Mouse (Mus musculus) megakaryocyte progenitor cell, adult 5-6 weeks (primary cell): ENCODE data around the gene Mpst. TPM values are rescaled to one million over a fixed set of nuclear protein-coding genes. Genes with fewer than 3 reads are reported as not detected.

ENCODE experiments used
- ATAC-seq: replicated peaks from 2 replicates; pipeline ENCODE4 v1.8.0; 2016; ENCODE audit warnings: mild to moderate bottlenecking, moderate TSS enrichment, inconsistent platforms; ENCODE audit not compliant: poor library complexity
- total RNA-seq, 2 experiments: library from RNA; stranded (forward) in 1 of 2; stranded (reverse) in 1 of 2; fragments of 157-497, 149-512 nt in 1 of 2; fragments of 200-1000 nt in 1 of 2; gene quantifications; 2 replicates each; pipeline versions ENCODE4 v1.2.3 to v1.2.4; 2015 to 2017

The Mpst gene
- 3.4 and 5.9 TPM in 2 replicates for total RNA-seq (2015)
- total RNA-seq (2017): 22.7 and 37.3 TPM in 2 replicates

DNA sequence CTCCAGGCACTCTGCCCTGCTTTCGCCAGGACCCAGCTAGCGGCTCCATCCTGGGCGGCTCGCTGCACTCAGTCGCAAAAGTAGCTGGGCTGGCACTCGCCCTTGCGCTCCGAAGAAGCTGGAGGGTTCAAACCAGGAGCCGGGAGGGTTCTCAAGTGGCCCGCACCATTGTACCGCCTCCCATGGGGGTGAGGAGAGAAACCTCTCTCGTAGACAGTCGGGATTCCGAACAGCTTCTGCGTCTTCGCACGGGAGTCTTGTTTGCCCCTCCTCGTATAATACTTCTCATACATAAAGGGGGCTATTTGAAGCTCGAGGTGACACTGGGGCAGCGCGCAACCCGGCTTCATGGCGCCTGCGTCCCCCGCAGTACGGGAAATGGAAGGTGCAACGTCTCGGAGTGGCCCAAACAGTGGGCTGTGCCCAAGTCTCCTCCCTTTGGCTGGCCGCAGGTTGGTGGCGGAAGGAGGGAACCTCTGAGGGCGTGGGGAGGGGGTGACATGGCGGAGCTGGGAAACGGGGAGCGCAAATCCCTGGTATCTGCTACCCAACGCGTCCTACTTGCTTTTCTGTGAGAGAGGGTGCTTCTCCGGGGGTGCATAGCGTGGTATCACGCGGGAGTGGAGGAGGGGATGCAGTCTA, at the start of gene Mpst:
Gene Mpst, plus strand, starts transcription at position 124 of the 642 bp plus-strand sequence.
- ATAC-seq: peak; percentile 88

DNA sequence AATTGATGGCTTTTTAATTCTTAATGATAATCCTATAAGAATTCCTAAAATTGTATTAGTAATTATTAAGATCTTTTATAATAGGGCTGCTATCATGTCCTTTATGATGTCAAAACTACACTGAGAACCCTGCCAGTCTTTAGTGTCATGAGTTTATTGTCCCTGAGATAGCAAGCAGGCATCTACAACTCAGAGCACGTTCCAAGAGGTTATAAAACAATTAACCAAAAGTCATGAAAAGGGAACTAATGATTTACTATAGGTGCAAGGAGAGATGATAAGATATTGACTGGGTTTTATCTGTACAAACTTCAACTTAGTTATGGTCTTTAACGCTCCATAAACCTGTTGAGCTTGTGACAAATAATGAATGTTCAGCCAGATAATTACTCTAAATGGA, 40.3 kb upstream of the Mpst start:
- no peak for ATAC-seq

DNA sequence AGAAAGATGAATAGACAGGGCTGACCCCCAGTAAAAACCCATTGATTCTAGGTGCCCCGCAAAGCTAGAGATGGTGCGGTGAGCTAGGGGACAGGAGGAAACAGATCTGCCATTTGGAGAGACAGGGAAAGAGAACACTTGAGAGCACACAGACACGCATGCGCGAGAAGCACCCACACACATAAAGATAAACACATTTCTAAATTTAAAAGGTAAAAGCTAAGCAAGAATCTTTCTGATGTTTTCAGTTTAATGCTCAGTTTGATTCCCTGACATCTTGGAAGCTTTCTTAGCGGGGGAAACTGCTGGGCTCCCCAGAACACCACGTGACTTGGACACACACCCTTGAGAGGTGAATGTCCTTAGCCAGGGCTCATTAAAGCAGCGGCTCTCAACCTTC, 39.3 kb upstream of the Mpst start:
- ATAC-seq: no peak

DNA sequence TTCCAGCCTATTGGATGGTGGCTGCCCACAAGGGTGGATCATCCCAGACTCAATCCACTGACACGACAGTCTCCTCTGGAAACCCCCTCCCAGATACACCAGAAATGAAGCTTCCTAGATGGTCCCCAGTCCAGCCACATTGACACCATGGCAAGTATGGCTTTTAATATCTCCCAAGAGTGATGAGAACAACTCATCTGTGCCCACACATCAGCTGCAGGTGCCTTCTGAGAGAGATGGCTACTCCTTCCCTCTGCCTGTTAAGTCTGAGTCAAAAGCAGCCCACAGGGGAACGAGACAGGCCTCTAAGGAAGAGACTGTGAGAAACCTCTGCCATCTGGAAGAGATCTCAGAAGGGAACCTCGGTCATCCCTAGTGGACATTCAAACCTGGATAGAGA, 38.4 kb upstream of the Mpst start:
- ATAC-seq: no peak

DNA sequence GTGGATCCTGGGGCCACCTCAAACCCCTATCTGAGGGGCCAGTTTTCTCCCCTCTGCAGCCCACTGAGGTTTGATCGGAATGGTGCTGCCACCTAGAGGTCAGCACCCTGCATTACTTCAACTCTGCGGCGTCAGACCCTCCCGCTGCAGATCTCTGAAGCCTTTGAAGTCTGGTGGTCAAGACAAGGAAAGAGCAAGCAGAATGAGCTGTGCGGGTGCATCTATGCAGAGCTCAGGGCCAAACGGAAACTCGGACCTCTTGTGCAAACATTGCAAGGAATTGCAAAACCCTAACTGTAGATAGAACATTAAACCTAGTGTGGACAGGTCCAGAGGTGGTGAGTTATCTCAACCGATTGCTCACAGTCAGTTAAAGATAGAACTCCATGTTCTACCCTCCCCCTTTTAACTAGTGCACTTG, 37.3 kb upstream of the Mpst start:
- peak; percentile 97 for ATAC-seq

DNA sequence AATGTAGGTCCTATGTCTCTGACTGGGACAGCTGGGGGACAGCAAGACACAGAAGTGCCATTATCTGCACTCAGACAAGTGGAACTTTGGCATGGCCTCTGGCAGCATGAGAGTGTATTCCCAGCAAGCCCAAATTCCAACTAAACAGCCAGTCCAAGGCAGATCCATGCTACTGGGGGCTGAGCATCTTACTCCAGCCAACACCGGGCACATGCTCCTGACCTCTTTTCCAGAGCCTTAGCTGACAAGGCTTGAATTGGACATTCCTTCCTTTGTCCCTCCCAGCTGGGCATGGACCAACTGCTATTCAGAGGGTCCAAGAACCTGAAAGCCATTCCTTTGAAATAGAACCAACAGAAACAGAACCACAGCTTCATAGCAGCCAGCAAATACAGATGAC, 36.6 kb upstream of the Mpst start:
- ATAC-seq: no peak

DNA sequence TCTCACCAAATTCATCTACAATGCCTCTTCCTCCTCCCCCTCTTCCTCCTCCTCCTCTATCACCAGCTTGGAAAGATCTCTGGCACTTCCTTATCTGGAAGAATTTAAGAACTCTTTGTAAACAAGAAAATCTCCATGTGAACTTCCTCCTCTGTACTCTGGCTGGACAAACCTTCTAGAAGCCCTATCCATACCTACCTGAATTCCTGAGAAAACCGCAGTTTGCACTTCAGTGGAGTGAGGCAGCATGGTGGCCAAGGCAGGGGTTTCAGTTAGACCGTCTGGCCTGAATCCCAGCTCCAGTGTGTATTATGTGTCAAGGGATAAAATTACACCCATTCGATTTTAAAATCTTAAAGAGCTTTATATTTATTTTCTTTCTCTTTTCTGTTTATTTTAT, 33.4 kb upstream of the Mpst start:
- no peak for ATAC-seq

DNA sequence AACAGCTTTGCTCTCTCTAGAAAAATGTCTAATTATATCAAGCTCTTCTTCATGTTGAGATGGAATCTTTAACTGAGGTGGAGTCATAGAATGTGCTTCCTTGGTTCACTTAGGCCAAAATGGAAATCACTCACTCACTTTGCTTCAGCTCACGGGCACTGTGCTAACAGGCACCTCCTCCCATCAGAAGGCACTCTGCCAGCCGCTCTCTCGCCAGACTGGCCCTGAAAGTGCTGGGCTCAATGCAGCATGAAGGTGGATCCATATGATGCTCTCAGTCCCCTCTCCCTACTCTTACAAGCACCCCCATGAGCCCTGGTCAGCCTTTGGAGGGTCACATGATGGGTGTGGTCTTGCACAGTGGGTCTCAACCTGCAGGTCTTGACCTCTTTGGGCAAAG, 32.0 kb upstream of the Mpst start:
- ATAC-seq: no peak

DNA sequence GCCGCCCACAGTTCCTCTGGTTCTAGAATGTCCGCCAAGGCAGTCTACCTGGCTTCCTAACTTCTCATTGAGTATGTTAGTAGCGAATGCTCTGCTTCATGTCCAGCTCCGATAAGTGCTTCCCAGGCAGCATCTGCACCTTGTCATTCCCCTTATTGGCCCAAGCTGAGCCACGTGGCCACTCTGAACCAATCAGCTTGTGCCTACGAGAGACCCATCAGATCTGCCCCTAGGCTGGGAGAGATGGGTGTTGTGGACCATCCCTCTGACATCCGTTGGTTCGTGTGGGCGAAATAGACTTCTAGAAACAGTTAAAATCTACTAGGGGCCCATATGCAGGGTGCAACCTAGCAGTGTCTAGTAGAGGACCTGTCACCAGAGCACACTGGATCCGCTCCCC, 28.4 kb upstream of the Mpst start:
- ATAC-seq: no peak

DNA sequence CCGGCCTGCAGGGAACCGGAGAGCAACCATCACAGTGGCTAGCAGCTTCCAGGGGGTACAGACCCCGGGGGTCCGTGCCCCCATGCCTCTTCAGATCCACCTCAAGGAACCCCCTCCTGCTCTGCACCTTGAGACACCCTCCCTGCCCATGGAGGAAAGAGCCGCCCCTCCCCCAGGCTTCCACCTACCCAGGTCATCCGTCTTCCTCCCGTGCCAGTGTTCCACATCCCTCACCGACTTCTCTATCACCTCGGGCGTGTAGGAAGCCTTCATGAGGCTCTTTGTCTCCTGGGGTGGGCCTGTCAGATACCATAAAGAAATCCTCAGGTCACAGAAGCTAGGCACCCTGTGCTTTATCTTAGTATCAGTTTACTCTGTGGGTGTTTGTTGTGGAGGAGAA, 27.7 kb upstream of the Mpst start:
- ATAC-seq: no peak

DNA sequence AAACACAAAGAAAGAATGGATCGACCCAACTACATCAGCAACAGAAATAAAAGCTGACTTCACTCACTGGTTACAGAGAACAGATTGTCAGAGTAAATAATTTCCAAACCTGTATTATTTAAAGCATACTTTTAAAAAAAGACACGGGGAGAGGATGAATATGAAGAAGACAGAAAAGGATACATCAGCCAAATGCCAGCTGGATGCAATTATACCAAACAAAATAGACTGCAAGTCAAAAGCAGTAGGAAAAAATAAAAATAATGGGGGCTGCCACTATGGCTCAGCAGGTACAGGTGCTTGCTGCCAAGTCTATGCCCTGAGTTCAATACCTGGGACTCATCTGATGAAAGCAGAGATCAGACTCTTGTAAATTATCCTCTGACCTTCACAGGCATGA, 26.0 kb upstream of the Mpst start:
- ATAC-seq: no peak

DNA sequence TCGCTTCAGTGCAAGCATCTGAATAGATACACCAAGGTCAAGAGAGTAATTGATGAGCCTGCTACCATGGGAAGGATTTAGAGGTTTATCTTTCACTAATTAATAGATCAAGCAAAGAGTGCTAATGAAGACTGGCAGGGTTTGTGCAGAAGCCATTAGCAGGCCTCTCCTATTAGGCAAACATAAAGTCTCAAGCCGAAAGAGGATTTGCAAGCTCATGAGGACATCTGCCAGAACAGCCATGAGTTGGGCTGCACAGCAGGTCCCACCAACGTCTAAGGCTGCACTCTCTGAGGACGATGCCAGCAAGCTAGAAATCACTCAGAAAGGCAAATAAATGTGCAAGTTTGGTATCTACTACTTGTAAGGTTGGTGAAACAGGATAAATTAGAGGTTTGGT, 25.5 kb upstream of the Mpst start:
- ATAC-seq: no peak

DNA sequence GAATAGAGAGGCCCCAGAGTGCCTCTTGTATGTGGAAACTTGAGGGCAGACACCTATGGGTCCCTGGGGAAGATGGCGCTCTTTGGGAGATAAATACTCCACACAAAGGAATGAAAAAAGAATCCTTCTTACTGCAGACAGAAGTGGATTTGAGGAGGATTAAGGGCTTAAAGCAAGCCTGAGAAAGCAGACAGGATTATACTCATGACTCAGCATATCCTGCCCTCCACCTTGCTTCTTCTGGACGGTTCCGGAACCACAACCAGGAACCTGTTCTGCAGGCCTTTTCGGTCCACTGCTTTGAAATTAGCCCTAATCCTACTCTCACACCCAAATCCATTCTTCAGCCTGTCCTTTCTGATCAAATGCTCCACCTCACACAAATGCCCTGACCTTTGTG, 24.1 kb upstream of the Mpst start:
- no peak for ATAC-seq

DNA sequence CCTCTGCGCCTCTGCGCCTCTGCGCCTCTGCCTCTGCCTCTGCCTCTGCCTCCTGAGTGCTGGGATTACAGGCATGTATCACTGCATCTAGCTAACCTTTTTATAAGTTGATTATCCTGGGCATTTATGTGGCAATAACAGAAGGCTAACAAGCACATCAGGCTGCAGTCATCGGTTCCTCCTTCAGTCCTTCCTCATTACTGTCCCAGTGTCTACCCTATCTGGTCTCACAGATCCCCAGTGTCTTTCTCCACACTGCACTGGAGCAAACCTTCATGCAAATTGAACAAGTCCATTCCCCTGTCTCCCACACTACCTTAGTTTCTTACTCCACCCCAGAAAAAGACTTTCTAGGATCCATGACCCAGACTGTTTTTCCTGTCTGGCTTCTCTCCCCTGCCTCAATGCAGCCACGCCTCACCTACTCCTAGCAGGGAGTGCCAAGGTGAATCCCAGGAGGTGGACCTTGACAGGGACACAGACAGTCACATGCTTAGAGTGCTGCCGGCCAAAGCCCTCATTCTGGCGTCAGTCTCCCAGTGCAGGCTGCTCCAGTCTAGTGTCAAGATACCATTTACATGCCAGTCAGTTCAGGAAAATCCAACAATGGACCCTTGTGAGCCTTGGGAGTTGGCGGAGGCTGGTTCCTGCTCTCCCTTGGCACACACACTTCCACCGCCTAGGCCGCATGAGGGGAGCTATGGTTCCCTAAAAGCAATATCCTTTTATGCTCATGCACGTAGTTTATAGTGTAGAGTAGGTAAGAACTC, 22.6 kb upstream of the Mpst start:
- ATAC-seq: peak; percentile 86

DNA sequence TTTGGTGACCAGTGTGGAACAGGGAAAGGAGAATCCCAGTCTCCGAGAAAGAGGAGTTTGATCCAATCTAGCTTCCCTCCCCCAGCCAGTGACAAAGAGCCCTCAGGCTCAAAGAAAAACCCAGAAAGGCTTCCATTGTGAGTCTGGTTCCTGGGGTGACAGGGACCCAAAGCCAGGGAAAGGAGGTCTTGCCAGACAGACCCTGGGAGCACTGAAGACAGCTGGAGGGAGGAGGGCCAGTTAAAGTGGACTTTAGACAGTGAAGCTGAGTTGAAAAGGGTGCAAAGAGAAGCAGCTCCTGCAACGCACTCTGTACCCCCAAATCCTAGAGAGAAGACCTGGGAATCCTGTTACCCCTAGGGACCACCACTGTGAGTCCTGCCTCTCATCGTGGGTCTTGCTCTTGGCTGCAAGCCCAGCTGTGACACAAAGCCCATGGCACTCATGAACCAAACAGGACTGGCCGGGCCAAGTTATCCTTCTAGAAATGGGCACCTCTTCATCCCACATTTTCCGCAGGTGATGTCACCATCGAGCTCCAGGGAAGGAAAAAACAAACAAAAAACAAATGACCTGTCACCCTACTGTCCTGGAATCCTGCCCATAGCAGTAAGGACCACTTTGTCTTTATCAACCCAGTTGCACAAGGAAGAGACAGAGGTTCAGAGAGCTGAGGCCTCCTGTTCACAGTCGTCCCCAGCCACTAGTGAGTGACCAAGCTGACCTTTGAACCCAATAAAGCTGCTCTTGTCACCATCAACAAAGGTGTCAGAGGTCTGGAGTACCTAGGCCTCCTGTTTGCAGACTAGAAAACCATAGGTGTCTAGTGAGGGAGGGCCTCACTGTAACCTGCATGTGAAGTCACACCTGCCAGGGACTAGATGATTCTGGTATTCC, 21.7 kb upstream of the Mpst start:
- ATAC-seq: no peak

DNA sequence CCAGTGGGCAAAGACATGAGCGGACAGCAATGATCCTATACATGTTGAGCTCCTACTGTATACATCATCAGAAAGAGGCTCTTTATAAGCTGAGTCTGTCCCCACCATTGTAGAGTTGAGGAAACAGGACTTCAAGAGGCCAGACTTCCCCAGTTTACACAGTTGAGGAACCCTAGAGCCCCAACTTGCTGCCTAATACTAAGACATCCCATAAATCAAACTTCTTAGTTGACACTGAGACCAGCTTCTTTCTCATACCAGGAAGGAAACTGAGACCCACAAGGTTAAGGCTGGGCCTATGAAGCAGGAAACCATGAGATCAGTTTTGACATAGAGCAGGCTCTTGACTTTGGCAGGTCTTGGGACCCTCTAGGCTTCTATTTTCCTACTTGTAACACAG, 20.7 kb upstream of the Mpst start:
- 0 out of 2 replicates have a peak, but pooled peaks have one; percentile 17 for ATAC-seq

DNA sequence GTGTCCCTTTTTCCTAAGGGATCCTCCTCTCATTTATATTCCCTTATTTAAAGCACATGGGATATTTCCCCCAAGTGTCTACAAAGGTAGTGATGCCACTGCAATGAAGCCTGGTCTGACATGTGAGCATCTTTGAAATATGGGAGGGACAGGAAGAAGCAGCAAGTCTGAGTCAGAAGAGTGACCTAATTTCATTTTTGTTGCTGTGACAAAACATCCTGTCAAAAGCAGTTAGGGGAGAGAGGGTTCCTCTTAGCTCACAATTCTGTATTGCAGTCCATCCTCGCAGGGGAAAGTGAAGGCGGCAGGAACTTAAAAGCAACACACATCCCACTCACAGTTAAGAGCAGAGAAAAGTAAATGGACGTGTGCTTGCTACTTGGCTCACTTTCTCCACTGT, 15.4 kb upstream of the Mpst start:
- peak; percentile 39; the same call in 1 of the 2 replicates for ATAC-seq

DNA sequence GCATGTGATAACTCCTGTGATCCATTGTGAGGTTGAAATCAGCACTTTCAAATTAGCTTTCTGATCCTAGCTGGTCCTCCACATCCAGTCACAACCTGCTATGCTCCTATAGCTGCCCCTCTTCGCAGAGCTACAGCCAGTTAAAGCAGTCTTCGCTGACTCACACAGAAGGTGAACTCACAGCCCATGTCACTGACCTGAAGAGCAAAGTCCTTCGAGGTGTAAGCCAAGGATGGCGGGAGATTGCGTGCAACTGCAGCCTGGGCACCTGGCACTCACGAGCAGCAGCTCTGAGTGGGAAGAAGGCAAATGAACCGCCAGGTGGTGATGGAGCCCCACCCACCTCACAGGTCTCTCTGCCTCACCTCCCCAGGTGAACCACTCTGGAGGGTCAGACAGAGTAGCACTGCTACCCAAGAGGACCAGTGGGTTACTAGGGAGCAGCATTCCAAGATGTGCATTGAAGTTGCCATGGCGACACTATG, 10.7 kb upstream of the Mpst start, which contains the start of gene Tex33:
Gene Tex33, minus strand, starts transcription at position 435 of the 485 bp plus-strand sequence.
- ATAC-seq: no peak

DNA sequence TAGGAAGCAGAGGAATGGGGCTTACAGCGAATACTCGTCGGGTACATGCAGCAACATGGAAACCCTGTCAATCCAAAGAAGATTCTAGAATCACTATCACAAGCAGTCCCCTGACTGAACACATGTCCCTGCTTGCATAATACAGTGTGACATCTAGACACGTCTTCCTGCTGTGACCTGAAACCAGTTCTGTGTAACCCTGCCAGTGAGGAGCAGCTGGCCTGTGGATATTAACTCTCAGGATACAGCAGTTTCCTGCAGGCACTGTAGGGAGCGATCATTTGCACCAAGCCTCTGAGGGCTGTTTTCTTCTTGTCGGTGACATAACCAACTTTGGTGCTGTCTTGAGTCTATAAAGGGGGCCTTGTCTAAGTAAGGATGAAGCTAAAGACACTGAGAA, 4.9 kb upstream of the Mpst start:
- peak; percentile 38 for ATAC-seq

DNA sequence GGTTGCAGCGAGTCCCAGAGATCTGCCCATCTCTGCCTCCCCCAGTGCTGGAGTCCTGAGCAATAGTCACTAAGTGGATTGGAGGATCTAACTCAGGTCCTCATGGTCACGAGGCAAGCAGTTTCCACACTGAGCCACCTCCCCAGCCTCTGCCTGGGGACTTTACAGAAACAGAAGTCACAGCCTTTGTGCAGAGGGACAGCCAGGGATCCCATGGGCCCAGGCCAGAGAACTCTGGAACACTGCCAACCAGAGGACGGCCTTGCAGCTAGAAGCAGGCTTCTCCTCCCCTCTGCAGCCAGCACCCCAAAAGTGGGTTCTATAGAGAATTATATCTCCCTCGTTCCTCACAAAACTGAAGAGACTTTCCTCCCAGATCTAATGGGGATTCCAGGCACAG, 4.3 kb upstream of the Mpst start:
- ATAC-seq: no peak

DNA sequence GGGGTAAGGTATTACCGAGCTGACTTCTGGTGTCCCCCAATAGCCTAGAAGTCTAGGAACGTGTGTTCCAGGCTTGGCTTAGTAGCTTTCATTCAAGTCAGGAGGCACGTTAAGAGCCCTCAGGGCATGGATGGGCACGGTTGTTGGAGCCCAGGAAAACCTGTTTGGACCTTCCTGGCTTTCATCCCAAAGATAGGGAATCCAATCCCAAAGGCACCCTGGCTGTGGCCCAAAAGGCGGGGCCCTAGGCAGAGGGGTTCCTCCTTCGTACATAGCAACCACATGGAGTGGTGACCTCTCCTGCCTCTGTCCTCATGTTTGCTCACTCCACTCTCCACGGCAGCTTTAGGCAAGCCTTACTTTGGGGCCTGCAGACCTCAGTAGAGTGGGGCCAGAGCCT, 3.8 kb upstream of the Mpst start:
- ATAC-seq: no peak
